Mouse (Mus musculus): ENCODE data around the gene Trpm8.

Trpm8 gene

DNA sequence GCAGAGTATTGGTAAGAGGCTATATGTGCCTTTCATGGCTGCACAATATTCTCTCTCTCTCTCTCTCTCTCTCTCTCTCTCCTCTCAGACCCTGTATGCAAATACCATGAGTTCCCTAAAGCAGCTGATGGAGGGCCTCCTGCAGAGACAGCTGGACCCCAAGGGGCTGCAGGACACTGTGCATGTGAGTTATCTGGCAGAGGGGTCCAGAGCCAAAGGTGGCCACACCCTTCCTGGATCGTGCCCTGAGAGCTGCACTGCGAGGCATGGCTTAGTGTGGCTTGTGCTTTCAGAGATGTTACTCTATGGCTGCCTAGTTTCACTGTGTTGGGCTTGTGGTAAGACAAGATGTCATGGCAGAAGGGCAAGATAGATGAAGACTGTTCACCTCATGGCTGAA lies 29.8 kb upstream of the Trpm8 start:
- no peak for DNase-seq (ENCODE audit: low spot score)

DNA sequence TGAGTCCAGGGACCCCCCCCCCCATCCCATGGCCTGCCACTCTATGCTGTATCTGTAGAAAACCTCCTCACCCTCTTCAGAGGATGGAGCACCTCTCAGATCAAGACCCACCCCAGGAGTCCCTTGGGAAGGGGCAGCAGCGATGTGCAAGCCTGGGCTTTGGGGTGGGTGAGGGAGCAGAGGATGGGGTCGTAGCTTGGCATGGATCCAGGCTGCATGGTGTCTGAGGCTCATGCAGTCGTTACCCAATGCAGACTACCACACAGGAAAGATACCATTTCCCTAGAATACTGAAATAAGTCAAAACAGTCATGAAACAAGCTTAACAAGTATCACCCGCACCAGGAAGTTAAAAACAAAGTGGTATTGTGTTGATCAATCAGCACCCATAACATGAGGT lies 28.8 kb upstream of the Trpm8 start:
- DNase-seq (ENCODE audit: low spot score), result no peak

DNA sequence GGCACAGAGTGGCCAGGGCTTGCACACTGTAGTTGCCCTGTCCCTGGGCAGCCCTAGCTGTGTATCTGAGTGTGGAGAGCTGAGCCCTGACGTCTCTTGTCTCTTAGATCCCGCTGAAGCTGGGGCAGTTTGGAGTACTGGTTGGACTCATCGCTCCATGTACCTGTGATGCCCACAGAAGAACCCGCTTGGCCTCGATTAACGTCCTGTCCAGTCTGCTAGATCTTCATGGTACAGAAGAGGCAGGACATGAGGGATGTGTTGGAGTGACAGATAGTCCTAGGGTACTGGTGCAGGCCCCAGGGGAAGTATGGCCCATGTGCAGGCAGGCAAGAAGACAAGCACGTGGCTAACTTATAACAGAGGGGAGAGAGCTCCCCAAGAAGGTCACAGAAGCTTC lies 27.9 kb upstream of the Trpm8 start:
- no peak for DNase-seq (ENCODE audit: low spot score)

DNA sequence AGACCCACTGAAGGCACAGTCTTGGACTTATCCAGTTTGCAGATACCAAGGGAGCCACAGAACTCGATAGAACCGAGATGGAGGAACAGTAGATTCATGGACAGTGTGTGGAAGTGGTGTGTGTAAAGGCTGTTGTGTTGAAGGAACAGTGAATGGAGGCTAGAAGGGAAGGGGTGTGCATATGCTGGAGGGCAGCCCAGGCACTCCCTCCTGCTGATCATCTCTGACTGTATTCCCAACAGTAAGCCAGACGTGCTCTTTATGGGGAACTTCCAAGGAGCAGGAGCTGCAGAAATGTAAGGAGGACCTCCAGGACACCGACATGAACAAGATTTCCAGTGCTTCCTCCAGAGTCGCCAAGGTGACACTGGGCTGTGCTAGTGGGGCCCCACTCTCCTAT lies 27.4 kb upstream of the Trpm8 start:
- no peak for DNase-seq (ENCODE audit: low spot score)

DNA sequence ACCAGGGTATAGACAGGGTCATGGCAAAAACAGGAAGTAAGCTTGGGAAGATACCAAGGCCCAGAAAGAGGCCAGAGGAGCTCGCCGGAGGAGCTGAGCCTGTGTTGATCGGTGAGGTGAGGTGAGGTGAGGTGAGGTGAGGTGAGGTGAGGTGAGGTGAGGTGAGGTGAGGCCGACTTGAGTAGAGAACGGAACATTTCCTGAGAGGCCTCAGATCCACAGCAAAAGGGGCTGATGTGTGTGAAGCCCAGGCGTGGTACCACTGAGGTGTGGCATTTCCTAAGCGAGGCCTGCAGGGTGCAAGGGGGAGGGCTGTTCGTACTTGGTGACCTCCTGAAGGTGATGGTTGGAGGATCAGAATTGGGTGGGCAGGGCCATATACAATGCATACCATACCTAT lies 24.4 kb upstream of the Trpm8 start:
- no peak for DNase-seq (ENCODE audit: low spot score)

DNA sequence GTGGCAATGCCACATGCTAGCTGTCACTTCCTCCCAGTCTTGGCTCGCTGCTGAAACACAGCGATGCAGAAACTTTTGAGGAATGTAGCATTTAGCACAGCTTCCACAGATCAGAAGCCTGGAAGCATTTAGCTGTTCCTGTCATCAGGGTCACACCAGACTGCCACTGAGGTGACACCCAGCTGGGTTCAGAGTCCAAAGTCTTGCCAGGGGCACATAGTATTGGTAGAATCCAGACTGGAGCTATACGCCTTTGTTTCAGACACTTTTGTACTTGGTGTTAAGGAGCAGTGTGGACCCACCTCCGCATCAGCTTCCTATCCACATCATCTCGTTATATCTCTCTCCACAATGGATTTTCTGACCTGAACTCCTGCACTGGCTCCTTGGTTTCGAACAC lies 23.9 kb upstream of the Trpm8 start:
- DNase-seq (ENCODE audit: low spot score), result no peak

DNA sequence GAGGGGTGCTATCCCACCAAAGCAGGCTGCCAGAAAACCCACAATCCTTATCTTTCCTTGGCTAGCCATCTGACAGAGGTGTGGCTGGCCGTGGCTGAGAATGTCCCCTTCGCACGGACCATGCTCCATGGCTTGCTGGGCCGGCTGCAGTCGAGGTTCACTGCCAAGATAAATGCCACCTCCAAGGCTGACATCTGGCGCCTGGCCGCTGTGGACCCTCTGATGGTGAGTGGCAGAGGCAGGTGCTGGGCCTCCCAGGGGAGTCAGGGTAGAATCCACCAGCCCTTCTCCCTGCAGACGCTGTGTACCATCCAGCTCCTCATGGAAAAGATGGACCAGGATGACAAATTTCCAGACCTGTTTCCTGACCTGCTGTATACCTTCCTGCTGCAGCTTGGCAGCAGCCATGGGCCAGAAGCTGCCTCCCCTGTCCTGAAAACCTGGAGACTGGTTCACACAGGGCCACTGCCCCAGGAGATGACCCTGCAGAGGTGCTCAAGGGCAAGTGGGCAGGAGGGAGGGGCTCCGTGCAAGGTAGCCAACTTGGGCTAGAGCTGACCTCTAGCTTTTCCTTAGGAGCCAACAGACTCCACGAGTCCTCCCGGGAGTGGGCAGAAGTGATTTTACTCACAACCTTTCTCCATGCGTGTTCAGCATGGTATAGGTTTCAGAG lies 22.5 kb upstream of the Trpm8 start:
- DNase-seq (ENCODE audit: low spot score), result no peak

DNA sequence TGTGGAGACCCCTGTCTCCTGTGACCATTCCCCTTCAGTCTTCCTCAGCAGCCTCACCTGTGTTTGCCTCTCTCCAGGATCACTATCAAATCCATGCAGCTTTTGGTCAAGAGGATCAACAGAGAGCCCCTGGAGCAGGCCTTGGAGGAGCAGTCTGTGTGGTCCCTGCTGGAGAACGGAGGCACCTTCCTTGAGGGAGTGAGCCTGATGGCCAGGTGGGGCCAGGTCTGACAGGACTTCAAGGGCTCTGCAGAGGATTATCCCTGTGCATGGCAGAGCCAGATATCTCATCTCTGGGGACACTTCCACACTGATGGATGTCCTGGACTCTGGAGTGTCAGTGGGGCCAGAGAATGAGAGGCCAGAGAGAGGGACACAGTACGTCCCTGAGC lies 22.0 kb upstream of the Trpm8 start:
- no peak for DNase-seq (ENCODE audit: low spot score)

DNA sequence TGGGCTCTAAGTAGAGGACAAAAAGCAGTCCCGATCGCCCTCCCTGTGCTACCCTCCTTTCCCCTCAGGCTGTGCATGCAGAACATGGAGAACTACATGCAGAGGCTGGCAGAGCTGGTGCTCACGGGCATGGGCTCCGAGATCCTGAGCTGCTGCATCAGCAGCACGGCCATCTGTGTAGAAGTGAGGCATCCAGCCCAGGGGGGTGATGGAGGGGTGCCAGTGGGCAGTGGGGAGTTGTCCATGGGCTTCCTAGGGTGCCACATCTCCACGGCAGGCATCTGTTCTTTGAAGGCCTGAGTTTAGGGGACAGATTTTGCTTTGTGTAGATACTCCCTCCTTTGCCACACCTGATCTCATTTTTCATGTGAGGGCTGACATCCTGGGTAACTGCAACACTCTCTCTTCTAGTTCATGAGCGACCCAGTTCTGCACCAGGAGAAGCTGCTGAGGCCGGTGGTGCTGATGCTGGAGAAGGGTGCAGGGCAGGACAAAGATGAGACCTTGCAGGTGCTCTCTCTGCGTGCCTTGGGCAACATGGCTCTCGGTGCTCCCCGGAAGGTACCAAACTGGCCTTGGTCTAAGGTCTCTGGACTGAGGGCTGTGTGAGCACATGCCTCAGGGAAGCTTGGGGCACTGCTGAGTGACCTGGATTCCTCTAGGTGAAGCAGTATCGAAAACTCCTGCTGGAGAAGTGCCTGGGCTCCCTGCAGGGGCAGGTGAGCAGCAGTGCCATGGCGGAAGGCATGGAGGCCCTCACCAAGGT lies 21.3 kb upstream of the Trpm8 start:
- no peak for DNase-seq (ENCODE audit: low spot score)

DNA sequence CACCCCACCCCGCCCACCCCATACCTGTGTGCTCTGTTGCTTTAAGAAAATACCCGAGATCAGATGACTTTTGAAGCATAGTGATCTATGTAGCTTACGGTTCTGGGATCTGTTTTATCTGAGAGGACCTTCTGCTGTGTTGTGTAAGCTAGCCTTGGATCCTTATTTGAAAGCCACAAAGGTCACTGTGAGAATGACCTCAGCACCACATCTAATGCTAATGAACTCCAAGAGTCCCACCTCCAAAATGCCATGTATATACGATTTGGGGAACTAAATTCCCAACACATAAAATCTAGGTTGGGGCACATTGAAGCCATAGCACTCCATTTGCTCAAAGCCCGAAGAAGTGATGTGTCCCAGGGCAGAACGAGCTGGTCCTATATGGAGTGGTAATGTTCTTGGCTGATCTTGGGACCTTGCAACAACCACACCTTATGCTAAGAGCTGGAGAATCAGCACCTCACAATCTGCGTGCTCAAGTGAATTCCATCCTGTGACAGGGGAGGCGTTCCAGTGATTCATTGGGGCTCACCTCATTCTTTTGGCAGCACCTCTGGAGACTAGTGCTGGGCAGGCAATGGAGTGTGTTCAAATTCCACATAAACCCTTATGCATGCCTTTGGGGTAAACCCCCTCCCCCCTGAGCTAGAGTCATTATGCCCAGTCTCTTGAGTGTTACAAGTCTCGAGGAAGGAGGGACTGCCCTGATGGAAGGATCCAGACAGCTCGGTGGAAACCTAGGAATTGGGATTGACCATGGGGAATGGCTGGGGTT lies 20.4 kb upstream of the Trpm8 start:
- no peak for DNase-seq (ENCODE audit: low spot score)

DNA sequence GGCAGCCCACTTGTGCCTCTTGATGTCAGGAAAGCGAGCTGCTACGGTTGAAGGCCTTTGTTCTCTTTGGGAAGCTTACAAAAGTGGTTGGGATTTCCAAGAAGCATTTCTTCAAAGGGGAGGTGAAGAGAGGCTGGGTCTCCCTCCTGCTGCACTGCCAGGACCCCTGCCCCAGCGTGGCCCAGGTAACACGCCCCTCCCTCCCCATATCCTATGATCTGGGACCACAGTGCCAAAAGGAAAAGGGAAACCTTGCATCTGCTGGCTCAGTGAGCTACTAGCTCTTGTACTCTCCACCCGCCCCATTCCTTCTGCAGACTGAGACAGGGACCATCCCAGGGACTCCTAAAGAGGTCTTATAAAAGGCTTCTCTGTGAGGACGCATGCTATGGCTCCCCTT lies 19.8 kb upstream of the Trpm8 start:
- no peak for DNase-seq (ENCODE audit: low spot score)

DNA sequence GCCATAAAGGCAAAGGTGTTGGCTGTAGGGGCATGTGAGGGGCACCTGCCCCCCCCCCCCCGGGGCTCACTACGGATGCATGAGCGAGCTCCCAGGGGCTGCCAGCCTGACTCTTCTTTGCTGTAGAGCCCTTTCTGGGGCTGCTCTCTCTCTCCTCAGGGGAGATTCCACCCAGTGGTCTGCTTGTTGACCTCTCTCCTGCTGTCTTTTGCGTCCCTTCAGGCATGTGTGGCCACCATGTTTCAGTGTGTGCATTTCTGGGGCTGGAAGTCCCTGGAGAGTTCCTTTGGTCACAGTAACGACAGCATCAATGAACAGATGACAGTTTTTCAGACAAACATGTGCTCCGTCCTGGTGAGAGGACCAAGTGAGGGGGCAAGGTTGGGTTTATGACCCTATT lies 19.1 kb upstream of the Trpm8 start:
- DNase-seq (ENCODE audit: low spot score), result peak; percentile 30

DNA sequence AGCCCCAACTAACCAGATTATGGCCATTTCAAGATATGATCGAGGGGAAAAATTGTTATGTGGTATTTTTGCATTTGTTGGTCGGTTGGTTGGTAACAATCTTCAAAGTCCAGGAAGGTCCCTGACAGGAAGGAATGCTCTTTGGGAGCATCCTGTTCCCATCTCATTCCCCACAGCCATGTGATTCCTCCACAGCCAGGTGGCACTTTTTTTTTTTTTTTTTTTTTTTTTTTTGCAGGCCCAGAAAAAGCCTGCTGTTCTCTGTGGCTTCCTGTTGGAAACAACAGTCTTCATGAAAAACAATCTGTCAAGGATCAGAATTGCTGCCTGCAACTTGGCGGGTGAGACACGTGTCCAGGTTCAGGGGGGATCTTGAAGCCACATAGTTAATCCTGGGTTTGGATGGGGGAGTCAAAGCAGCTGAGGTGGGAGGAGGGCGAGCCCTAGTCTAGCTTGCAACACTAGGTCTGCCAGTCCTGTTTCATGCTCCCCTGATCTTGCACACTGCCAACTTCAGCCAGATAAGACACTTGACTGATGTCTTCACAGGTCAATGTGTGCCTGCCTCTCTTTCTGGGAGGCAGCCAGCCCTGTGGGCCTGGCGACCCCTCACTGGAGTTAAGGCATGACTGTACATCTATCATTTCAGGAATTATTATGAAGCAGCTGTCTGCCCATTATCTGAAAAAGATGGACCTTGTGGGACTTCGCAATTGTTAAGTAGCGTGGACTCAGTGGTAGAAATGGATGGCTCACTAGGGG lies 18.4 kb upstream of the Trpm8 start:
- DNase-seq (ENCODE audit: low spot score), result no peak

DNA sequence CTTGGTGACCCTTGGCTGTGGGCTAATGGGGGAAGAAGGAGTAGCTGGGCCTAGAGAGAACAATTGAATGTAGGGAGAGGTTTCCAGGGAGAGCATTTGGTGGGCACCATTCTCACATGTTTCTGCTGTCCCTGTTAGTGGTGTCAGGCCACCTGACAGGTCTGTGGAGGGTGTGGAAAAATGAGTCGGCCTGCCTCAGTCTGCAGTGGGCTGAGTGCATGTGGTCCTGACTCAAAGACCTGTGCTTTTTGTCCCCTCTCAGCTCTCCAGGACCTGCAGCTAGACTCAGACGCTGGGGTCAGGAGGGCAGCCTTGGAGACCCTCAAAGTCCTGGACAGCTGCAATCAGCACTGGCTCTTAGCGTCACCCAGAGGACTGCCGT lies 17.8 kb upstream of the Trpm8 start:
- DNase-seq (ENCODE audit: low spot score), result no peak

DNA sequence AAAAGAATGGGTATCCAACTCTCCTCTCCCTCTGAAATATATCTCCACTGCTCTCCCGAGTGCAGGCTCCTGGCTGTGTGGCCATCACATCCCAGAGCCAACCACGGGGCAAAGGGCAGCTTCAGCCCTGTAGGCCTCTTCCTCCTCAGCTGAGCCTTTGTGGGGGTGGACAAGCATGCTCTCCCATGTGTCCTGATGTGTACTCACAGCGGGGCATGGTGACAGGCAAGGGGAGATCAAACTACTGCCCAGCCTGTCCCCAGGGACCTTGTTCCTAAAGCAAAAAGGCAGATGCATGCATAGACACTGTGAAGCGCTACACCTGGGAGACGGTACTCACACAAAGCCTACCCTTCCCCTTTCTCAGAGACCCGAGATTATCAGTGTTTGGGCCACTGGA lies 17.3 kb upstream of the Trpm8 start:
- DNase-seq (ENCODE audit: low spot score), result peak; percentile 31

DNA sequence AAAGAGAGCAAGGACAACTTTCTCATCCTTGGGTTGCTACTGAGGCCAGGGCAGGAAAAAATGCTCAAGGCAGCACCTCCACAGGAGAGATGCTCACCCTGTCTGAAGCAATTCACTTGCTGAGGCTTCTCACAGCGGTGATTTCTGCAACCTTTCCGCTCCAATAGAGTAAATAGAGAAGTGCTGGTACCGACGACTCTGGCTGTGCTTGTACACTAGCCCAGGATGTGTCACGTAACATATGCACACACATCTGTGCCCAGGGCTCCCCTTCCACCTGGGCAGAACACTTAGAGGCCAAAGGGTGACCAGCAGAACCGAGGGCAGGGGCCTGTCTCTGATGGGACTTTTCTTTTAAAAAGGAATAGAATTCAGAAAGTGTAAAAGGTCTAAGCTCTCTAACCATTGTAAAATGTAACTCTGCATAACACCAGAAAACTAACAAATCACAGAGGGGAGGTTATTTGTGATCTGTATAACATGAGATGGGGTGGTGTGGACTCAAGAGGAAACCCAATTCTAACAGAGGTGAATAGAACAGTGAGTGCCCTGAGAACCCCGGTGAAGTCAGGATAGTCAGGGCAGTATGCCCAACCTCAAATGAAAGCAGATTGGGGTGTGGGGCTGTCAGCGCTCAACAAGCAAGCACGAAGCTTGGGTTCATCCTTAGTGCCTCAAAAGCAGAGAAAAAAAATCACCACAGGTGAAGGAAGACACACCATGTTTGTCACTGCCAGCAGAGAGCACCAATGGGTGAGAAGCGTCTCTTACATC lies 16.7 kb upstream of the Trpm8 start:
- no peak for DNase-seq (ENCODE audit: low spot score)

DNA sequence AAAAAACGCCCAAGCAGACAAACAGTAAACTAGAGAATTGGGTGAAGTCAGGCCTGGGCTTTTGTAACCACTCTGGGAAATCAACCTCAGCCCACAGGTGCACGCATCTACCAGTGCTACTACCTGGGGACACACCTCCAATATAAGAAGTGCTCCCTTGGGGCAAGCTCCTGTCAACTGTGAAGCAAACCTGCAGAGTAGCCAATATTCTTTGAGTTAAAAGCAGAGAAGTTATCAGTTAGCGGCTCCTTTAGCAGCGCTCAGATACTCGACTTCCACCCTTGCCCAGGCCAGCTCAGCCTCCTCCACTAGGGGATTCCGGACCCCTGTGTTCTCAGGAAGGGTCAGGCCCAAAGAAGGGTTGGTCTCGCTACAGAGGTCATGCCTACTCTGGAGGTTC lies 15.8 kb upstream of the Trpm8 start:
- no peak for DNase-seq (ENCODE audit: low spot score)

DNA sequence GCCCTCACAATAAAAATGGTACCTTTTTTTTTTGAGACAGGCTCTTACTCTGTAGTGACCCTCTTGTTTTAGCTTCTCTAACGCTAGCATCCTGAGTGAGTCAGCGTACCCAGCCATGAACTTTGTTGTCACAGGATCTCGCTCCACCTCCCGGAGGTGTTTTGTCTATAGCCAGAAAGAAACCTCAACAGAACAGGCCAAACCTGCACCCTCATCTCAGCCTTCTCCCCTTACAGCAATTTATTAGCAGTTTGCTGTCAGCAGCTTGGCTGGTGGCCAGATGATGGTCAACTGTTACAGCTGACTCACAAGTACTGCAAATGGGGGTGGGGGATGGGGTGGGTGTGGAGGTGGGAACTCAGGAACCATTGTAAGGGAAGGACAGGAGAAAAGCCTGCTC lies 15.2 kb upstream of the Trpm8 start:
- no peak for DNase-seq (ENCODE audit: low spot score)

DNA sequence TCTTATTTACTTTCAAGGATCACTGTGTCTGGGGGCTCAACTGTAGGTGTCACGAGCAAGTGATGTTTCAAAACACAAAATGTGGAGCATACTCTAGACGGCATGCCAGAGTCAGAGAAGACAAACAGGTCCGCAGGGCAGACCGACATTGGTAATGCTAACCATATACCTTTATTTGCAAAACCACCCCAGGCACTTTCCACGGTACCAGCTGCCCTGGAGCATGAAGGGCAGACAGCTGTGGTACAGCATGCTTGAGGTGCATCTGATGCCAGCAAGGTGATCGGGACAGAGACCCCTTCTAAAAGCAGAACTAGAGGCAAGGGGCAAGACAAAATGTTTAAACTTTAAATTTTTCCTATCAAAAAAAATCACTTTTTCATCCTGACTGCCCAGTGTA lies 14.5 kb upstream of the Trpm8 start:
- DNase-seq (ENCODE audit: low spot score), result no peak

DNA sequence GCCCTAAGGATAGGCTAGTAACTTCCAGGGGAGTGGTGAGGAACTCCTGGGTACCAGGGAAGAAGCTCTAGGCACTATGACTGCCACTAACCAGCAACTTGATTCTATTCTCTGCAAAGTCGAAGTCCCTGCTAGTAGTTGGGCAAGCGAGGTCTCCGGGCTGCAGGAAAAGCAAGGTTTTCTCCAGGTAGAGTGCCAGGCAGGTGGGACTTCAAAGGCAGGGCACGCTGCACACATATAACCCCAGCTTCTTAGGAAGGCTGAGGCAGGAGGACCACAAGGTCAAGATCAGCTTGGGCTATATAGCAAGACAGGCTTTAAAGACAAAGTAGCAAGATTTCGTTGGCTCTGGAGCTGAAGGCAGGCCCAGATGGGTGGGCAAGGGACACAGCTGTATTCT lies 13.7 kb upstream of the Trpm8 start:
- no peak for DNase-seq (ENCODE audit: low spot score)

DNA sequence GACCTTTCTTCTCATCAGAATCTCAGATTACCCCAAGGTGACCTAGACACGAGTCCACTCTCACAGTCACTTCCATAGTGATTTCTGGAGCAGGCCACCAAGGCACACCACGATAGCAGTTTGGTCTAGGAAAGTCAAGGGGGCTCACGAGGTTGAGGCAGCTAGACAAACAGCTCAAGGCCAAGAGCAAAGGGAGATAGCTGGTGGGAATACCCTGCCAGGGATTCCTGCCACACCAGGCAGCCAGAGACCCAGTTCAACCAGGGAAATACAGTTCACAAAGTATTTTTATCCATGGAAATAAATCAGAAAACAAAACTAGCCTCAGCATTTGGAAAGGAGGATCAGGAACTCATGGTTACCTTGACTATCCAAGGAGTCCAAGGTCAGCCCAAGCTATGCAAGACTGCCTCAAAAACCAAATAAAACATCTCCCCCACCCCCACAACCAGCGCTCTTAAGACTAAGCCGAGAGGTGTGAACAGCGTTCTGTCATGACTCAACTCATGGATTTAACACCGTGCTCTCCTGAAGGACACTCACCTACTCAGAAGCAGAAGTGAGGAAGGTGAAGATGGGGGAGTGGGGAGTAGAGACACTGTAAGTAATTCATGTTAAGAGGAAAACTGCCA lies 13.1 kb upstream of the Trpm8 start:
- no peak for DNase-seq (ENCODE audit: low spot score)

All from retina, embryonic 14.5 days (tissue).